Mouse (Mus musculus): ENCODE results near the gene Cdkal1.

Cdkal1 gene

DNA sequence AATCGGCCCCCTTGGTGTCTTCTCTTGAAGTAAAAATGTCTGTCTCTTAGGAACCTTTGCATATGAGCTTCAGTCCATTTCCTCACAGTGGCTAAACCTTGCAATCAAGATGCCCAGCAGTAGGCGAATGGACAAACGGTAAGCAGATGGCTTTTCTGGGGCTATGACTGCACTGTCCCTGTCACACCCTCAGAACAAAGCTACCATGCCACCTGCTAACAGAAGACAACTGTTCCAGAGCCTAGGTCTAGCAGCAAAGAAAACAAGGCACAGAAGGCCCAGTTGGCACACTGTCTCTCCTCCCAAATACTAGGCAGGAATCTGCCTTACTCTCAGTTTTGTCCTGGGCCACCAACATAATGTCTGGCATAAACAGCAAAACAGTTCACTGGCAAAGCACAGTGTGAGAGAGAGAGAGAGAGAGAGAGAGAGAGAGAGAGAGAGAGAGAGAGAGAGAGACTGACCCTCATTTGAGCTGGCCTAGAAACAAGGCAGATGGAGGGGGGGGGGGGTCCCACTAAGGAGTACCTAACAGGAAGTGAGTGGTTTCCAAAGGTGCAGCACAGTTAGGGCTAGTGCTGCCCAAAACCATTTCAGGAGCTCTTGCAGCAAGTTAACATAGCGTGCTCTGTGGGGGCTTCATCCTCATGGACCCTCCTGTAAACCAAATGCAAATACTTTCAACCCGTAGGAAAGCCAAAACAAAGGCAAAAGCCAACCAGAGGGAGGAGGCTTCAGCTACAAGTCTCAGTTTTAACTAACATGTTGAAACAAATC lies 95.6 kb downstream of the Cdkal1 start:
- DNase-seq: no peak

DNA sequence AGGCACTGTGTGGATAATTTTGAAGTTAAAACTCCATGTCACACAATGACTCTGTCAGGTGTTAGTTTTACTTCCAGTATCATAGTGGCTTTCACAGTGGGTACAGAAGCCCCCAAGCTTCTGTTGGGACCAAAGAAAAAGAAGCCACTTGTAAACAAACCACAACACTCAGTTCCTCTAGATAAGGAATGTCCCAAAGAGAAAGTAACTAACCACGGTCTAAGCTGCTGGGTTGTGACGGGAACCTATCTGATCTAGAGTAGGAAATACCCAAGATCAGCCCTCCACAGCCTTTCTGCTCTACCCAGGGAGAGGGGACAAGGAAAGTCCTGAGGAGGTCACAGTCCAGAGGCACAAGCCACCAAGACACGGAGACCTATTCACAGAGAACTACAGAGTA lies 99.4 kb downstream of the Cdkal1 start:
- DNase-seq: no peak

DNA sequence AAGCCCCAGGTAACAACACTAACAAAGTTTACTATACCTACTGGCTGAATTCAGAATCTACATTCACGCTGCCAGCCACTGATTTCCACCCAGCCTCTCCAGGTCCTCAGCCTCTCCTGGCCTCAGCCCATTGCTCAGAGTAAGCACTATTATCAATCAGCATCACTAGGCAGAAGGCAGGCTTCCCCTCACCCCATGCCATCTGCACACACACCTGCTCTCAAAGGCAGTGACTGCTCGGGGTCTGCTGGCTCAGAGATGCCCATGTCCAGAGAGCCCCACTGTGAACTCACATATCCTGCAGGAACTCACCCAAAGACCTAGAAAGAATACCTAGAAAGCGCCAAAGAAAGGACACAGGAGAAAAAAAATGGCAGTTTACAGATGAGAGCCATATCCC lies 102.2 kb downstream of the Cdkal1 start:
- DNase-seq: no peak

DNA sequence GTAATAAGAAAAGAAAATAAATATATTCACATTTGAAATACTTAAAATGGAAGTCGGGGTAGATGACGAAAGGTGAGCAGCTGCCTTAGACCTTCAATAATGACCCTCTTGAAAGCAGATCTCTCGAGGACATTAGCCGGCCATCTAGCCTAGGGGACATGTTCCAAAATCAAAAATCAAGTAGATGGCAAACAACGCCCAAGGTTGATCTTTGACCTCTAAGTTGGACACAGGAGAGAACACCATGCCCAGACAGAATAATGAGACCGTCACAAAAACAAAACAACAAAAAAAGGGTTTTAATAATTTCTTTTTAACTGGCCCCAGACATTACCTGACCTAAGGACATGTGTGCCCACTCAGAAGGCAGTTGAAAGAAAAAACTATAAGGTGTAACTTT lies 103.4 kb downstream of the Cdkal1 start:
- no peak for DNase-seq

DNA sequence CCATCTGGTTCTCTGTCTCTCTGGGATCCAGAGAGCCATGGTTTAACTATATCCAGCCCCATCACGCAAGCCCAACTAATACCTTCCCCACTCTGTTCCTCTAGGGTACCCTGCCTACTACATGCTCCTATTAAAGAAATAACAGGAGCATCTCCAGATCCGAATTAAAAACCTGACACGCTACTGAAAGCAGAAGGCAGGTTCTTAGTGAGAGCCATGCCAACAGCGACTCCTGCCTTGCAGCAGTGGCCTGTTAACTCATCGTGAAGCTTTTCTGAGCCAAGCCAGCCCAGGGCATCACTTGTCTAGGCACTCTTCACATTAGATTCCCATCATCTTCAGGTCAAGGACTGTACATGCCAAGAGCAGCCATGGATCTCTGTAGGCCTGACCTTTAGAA lies 104.3 kb downstream of the Cdkal1 start:
- no peak for DNase-seq

DNA sequence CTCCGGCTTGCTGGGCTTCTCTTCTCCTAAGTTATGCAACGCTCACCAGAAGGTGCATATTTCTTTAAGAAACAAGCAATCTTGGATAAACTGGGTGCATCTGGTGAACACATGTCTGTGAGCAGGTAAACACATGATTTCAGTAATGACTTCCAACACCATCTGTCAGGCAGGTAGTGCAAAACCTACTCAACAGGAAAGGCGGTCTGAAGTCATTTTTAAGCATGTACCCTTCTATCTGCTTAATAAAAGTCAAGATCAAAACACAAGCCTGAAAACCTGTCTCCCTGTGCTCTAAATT lies 108.2 kb downstream of the Cdkal1 start:
- no peak for DNase-seq

DNA sequence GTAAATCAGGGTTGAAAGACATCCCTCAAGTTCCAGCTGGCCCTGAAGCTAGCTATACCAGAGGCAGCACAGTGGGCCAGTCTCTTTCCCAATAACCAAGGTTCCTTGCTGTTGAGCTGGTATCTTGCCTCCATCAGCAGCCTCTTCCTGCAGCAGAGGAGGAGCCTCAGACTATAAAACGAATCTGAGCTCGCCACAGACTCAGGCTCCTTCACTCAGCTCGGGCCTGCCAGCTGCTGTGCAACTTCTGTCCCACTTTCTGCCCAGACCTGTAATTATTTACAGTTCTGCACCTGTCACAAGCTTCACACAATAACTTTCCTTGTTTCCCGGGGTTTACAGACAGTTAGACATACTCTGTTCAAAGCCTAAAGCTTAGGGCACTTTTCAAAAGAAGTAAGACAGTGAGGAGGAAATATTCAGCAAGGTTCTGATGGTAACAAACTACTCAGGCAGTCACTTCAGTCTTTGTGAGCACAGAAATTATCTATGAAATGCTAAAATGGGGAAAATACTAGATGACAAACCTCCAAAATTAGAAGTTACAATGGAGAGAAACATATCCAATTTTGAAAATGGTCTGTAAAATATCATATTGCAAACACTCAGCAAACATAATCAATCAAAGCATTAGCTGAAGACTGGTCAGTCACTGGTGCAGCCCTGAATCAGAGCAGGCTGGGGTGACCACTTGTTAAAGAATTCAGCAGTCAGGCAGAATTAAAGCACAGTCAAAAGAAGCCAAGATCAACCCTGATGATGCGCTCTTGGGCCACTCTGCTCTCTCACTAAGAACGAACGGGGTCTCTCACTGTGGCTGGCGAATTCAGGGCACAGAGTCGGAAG lies 108.8 kb downstream of the Cdkal1 start:
- no peak for DNase-seq

DNA sequence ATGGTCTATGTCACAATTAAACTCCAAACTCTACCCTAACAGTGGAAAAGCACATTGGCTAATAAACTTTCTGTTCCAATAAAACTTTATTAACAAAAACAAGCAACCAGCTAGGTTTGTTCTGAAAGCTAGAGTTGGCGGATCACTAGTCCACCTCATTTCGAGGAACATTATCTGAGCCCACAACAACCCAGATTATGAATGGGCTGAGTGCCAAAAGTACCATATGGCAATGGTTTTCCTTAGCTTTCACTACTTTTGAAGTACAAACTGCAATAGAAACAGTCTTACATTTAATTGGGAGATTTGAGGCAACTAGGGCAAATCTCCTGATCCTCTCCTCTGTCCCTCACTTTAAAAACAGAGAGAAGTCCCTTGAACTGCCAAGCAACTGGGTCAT lies 110.4 kb downstream of the Cdkal1 start:
- DNase-seq: no peak

DNA sequence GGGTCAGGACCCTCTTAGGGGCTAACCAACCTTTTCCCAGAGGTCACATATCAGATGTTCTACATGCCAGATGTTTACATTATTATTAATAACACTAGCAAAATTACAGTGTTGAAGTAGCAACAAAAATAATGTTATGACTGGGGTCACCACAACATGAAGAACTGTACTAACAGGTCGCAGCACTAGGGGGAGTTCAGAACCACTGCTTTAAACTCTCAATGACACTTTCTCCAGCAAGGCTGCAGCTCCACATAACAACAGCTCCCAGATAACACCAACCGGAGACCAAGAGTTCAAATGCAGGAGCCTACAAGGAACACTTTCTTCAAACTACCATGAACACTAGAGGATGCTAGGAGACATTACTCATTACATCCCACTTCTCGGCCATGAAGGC lies 111.3 kb downstream of the Cdkal1 start:
- no peak for DNase-seq

DNA sequence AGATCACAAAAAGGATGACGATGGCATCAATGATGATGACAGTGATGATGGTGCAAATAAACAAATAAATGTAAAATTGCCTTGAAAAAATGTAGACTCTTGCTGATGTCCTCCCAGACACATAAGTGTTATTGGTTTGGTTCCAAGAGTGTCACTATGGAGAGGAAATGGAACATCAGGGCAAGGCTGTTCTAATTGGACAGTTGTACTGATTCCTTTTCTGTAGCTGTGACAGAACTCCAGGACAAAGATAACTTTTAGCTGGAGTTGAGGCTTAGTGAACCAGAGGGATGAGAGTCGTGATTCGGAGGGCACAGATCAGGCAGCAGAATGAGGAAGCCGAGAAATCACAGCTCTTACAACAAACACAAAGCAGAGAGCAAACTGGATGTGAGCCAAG lies 111.7 kb downstream of the Cdkal1 start:
- DNase-seq: no peak

DNA sequence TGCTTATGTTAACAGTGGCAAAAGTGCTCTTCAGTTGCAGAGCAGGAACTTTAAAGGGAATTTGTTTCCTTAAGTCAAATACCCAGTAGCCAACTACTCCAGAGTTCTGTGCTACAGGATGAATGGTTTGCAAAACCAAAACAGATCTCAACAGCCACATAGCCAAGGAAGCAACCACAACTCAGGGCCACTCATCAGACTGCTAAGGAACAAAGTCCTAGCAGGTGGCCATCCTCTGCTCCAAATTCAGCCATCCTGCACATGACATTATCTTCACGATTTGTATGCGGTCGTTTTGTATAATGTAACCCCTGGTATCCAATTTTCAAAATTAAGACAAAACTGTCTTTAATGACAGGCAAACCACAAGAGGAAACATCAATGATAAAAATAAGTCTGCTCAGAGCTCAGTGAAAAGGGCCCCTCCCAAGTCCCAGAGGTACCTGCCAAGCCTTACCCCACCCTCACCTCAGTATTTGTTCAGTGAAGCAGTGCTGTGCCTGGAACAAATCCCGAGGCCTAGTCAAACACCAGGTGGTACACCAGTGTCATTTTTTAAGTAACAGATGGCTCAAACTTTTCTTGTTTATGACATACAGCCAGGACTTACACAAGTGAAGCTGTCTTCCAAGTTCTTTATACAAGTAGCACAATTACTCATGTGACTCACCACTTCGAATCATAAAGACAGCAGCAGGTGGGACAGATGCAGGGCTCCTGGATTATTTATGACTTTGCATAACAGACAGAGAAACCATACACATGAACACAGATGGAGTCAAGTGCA lies 117.6 kb downstream of the Cdkal1 start:
- no peak for DNase-seq

DNA sequence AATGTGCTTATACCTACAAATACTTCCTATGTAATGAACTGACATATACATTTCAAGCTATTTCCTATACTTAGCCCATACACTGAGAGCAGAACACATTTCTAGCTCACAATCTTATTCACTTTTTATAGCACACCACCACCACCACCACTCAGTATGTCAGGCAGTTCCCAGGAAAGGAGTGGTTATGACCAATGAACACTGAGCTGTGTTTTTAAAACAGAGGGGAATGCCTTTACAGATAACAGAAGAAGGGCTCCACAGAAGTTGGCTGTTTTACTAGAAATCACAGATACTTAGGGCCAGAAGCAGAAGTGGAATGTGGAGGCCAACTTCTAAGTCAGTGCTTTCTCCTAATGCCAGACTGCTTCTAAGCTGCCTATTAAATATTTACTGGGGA lies 121.0 kb downstream of the Cdkal1 start:
- no peak for DNase-seq

DNA sequence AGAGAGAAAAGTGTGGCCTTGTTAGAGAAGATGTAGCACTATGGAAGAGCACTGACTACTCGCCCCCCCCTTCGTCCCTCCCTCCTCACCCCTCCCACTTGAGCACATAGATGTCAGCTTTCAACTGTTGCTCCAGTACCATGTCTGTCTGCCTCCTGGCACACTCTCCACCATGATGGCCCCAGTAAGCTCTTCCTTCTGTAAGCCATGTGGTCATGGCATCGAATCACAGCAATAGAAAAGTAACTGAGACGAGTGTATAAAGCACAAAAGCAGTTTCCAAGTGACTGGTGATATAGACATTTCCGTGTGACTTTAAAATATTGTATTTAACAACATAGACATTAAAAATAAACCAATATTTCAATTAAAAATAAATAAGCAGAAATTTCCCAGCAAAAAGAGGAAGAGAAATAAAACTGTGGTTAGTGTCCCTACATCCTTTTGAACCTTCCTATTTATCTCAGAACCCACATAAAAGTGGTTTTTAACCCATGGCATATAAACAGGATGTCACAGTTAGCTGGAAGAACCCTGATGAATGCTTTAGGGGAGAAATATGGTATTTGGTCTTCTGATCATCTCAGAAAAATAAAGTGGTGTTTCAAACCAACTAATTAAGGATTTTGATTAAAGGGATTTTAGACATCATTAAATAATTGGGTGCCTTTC lies 129.2 kb downstream of the Cdkal1 start:
- DNase-seq: no peak

DNA sequence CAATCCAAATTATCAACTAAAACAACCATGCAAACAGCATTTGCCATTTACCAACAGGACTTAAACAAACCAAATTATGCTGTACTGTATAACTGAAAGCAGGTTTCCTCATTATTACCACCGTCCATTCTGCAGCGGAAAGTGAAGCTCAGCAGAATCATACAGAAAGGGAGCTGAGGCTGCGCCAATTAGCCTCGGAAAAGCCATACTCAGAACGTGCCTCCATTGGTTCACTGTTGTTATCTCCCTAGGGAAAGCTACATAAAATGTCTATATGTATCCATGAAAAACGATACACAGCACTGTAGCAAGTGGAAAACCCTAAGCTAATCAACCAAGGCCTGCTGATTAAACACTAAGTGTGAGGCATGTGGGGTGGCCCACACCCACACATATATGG lies 130.6 kb downstream of the Cdkal1 start:
- no peak for DNase-seq

DNA sequence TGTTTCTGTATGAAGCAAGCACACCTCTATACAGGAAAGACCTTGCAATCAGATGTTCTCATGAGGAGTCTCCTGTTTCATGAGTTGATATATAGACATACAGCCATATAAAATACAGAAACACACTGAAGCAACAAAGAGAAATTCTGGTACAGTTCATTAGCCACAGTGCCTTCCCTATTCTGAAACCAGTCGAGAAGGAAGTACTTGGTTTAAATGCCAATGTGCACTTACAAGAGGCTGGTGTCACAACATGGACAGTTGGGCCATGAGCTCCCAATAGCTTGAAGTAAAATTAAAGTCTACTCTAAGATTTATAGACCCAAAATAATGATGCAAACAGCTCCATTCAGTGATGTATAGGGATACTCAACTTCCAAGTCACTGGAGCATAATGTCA lies 132.3 kb downstream of the Cdkal1 start:
- no peak for DNase-seq

DNA sequence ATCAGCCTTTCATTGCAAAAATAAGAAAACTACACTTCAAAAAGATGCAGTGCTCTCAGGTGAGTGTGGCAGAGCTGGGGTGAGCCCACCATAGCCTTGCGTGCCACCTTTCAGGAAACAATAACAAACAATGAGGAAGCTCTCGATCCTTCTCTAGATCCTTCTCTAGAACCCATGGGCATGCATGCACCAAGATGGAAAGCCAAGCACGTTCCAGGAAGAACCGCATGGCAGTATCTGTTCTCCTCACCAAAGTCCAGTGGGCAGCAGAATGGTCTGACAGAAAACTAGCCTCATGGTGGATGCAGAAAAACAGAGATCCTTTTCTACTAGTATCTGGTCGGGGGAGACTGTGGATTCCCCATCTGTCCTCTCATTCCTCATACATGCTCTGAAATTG lies 134.3 kb downstream of the Cdkal1 start:
- no peak for DNase-seq

DNA sequence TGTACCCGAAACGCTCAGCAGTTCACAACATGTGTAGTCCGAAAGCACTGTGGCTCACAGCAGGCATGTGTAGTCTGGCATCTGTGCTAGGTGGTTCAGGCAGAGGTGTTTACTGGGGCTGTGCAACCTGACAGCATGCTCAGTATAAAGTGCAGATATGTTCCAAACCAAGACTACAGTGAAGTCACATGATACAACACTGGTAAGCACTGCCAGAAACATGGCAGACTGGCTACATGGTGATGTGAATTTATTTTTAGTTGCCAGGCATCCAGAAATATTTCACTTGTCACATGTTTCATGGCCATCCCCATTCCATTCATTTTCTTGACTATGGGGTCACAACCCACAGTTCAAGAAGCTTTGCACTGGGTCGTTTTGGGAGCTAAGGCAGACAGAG lies 138.9 kb downstream of the Cdkal1 start:
- no peak for DNase-seq

DNA sequence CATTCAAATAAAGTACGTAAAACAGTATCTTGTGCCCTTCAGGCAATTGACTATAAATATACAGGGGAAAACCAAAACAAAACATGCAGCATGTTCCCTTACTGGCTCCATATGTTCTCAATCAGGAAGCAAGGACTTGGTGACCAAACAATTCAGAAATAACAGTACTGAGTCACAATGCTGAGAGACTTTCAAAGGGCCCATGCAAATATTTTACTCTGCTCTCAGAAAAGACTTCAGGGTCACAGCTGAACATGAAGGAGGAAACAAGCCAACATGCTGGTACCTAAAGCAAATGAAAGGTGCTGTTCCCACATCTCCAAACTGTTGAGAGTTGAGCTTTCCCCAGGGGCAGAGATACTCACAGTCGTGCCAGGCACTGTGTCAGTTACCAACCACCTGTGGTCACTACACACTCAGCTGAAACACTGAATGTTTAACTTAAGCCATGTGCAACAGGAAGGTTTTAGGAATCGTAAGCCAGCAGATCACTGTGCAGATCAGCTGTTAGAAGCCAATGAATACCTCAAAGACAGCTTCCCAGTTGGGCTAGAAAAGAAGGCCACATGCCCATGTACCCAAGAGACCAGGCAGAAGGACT lies 140.1 kb downstream of the Cdkal1 start:
- DNase-seq: no peak

DNA sequence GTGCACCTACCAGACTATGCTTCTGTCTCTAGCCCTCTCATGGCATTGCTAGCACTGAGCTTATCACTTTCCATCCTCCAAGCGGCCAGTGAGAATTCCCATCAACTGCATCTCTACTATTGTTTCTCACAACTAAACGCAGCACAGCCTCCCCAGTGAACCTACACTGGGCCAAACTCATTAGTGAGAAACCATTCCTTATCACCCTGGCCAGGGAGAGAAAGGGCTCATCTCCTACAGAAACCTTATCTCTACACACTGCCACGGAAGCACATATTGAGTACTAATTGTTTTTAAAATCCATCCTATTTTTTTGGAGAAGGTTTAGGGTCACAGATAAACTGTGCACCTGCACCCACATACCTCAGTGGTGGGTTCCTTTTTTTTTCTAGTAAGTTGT lies 147.9 kb downstream of the Cdkal1 start:
- DNase-seq: no peak

DNA sequence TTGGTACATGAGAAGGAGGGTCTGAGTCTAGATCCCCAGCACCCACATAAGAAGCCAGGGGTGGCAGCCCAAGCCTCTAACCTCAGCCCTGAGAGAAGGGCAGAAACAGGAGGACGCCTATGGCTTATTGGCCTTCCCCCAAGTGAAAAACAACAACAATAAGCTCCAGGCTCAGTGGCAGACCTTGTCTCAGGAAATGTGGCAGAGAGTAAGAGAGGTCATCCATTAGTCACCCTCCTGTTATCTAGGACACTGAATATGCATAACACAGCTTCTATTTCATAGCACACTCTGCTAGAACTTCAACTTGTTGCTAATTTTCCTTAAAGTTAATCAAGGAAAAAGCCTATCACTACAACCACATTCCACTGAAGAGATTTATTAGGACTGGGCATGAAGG lies 154.1 kb downstream of the Cdkal1 start:
- DNase-seq: no peak

DNA sequence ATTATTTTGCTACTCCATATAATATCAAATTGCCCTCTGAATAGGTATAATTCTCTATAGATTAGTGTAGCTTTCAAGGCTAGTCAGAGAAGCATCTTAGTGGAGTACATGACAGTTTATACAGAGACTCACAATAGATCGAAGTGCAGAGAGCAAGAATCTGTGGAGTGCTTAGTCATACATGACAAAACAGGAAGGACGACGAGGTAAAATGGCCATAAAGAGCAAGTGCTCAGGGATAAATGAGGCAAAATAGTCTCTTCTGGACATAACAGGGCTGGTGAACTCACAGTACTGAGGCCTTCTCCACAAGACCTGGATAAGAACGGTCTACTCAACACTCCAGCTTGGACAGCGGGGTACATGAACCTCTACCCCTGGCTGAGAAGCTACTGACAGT lies 155.6 kb downstream of the Cdkal1 start:
- DNase-seq: no peak

DNA sequence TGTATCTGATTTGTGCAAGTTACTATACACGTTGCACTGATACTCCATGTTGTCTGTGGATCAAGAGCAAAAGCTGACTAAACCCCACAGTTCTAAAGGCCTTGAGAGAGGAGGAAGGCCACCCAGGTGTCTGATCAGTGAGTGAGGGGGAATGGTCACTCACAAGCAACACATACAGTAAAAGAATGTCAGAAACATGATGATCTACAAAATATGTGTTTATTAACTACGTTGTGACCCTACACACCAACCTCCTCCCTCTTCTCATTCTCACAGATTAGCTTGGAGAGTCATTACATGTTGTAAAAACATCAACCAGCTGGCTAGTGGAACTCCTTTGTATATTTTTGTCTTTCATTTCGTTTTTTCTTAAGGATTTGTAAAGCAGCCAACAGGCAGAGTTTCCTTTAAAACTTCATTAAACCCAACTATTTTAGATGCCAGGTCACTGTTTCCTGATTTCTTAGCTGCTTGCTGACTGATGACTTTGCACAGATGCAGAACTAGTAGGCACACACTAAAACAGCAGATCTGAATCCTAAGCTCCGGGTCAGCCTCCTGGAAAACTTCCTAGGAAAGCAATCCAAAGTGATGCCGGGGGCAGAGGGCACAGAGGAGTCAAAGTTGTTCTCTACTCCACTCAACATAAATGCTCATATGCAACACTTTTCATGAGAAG lies 157.0 kb downstream of the Cdkal1 start:
- no peak for DNase-seq
